Mouse (Mus musculus) bone marrow, adult 2 months (tissue): Measurements from ENCODE around the gene Cxcr2. TPM values are rescaled to one million over a fixed set of nuclear protein-coding genes. Genes with fewer than 3 reads are reported as not detected.

ENCODE experiments used
- H3K27ac ChIP-seq: fragments of 200-500 bp; 2 replicates; pipeline ENCODE4 v1.5.1; 2012; ENCODE audit warnings: low read depth, mild to moderate bottlenecking, control low read depth, inconsistent platforms, low read length; ENCODE audit not compliant: control insufficient read depth, poor library complexity, insufficient read depth
- H3K4me1 ChIP-seq: fragments of 200-500 bp; 2 replicates; pipeline ENCODE4 v1.6.1; 2011; ENCODE audit warnings: low read length; ENCODE audit not compliant: control insufficient read depth, insufficient read depth
- H3K4me3 ChIP-seq: fragments of 200-500 bp; replicated peaks from 2 replicates; pipeline ENCODE3; 2011; ENCODE audit warnings: mild to moderate bottlenecking, low read depth, low read length, control low read depth; ENCODE audit not compliant: control insufficient read depth
- CTCF ChIP-seq: fragments of 200-500 bp; IDR thresholded peaks from 2 replicates; pipeline ENCODE4 v1.5.1; 2011; ENCODE audit warnings: low read length, control low read depth; ENCODE audit not compliant: control insufficient read depth, insufficient read depth
- POLR2A ChIP-seq: fragments of 200-500 bp; IDR thresholded peaks from 2 replicates; pipeline ENCODE4 v1.6.1; 2011; ENCODE audit warnings: low read depth, mild to moderate bottlenecking, control low read depth, low read length, borderline replicate concordance; ENCODE audit not compliant: control insufficient read depth
- WGBS: fragments of 180-500 bp; shearing (Covaris S2); methylation state at CpG from one replicate; pipeline ENCODE4 v1.1.7; 2018; 5-methylcytosine and 5-hydroxymethylcytosine counted together
- polyA plus RNA-seq: library from polyadenylated mRNA; stranded (reverse); fragments of >200 nt; gene quantifications from 2 replicates; pipeline ENCODE4 v1.2.4, GENCODE M21; 2011; ENCODE audit warnings: low replicate concordance; ENCODE audit not compliant: missing spikeins, insufficient read depth, insufficient read length

Gene Cxcr2
- polyA plus RNA-seq, 1 experiment = 26.1 TPM

DNA sequence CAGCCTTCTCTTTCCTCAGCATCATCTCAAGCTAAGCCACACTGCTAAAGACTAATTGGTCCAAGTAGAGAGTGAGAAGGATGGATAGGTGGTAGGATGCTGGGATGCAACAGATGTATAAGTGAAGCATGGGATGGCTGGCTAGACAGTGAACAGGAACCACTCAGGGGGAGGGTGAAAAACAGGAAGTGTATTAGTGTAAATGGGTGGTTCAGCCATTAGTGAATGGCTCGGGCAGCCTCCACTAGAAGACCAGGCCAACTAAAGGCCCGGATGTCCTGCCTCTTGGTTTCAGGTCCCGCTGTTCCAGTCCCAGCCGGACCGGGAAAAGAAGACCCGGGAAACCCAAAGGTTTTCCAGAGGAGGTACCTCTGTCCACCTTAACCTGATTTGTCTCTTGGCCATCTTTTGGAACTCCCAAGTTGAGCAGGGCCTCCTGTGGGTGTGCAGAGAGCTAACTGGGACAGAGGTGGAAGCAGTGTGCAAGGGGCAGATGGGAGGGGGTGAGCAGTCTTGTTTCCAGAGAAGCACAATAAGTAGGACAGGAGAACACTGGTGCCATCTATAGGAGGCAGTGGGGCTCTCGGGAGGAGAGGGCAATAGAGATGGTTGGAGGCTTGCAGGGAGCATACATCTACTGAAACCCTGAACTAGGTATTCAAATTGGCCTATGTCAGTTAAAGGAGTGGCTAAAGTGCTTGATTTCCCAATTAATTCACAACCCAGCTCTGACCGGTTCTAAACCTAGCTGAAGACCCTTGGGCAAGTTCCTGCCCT is 22.7 kb upstream of the Cxcr2 start:
- no peak overlapping the region for H3K27ac ChIP-seq
- peaks cover 5% of the 10 kb centered on the region for H3K4me1 ChIP-seq
- WGBS = 60% methylated on average over 8 of the region's 8 CpGs
- TF ChIP-seq POLR2A (no peak), CTCF (no peak)
- H3K4me3 ChIP-seq = no peak overlapping the region

DNA sequence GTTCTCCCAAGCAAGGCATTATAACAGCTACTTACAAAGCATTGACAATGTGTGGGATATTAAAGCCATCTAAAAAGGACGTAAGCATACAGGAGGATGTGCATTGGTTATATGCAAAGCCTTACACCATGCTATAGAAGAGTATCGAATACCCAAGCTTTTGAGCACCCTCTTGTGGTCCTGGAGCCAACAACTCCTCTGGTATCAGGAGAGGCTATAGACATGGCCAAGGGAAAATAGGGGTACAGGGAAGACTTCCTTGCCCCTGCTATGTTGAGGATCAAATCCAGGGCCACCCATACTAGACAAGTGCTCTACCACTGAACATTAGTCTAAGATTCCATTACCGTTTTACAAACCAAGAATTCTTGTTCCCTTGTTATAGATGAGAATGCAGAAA is 21.8 kb upstream of the Cxcr2 start:
- no peak overlapping the region for H3K4me3 ChIP-seq
- 54% methylated on average over 3 of the region's 3 CpGs for WGBS
- TF ChIP-seq CTCF (no peak), POLR2A (no peak)
- H3K27ac ChIP-seq = no peak overlapping the region
- H3K4me1 ChIP-seq = peaks cover 5% of the 10 kb centered on the region

DNA sequence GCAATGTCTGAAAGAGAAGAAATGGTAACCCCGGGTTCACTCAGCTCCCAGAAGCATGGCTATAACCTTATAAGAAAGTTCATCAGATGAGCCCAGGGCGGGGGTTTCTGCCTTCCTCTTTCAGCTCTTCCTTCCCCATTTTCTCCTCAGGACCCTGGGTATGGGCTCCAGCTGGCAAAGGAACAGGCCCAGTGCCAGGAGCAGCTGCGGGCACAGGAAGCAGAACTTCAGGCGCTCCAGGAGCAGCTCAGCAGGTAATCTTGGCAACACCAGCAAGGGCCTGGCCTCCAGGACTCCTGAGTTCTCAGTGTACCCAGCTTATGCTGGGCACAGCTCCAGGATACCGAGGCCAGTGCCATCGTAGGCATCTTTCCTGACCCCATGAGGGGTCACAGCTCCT is 19.8 kb upstream of the Cxcr2 start:
- peaks cover 5% of the 10 kb centered on the region for H3K4me1 ChIP-seq
- WGBS = 6% methylated on average over 6 of the region's 6 CpGs
- TF ChIP-seq CTCF (no peak), POLR2A (no peak)
- no peak overlapping the region for H3K4me3 ChIP-seq
- H3K27ac ChIP-seq = no peak overlapping the region; the same call in 1 of the 2 replicates

DNA sequence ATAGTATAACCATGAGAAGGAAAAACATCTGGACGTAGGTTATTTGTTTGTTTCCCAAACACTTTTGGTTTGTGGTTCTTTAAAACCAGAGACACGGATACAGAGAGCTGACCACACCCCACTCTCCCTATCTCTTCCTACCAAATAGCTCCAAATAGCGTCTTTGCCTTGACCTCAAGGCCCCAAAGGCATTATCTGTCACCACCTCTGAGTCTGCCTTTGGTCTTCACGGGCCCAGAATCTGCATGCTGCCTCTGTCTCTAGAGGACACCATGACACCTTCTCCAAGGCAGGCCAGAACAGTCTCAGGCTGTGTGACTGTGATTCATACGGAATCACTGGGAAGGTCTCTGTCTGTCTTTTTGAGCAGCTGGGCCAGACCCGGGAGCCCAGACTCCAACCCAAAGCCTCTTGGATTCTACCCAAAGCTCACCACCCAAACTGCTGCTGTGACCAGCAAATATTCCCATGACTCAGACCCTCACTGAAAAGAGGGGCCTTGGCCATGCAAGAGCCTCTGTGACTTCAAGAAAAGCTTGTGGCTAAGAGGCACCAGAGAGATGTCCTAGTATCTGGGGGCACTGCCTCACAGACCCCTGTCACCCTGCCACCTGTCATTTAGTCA is 18.4 kb upstream of the Cxcr2 start:
- H3K27ac ChIP-seq = no peak overlapping the region
- TF ChIP-seq CTCF (no peak), POLR2A (no peak)
- no peak overlapping the region for H3K4me3 ChIP-seq
- H3K4me1 ChIP-seq = peaks cover 5% of the 10 kb centered on the region
- WGBS = 38% methylated on average over 6 of the region's 6 CpGs

DNA sequence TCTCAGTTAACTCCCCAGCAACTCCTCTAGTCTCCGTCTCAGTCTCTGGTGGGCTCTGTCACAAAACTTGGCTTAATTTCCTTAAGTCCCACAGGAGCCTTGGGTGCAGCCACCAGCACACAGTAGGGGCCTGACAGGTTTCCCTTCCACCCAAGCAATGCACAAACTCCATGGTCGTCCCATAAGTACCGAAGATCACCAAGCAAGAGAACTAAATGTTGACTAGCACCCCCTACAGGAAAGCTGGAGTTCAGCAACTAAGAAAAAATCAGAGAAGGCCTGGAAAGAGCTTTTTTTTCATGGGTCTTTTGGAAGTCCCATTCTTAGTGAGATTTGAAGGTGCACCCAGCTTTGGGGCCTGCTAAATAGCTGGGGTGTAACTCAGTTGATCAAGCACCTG is 14.4 kb upstream of the Cxcr2 start:
- 35% methylated on average over 3 of the region's 3 CpGs for WGBS
- H3K4me1 ChIP-seq = peaks cover 3% of the 10 kb centered on the region
- TF ChIP-seq CTCF (peak; percentile 11; the same call in 1 of the 2 replicates), POLR2A (no peak)

DNA sequence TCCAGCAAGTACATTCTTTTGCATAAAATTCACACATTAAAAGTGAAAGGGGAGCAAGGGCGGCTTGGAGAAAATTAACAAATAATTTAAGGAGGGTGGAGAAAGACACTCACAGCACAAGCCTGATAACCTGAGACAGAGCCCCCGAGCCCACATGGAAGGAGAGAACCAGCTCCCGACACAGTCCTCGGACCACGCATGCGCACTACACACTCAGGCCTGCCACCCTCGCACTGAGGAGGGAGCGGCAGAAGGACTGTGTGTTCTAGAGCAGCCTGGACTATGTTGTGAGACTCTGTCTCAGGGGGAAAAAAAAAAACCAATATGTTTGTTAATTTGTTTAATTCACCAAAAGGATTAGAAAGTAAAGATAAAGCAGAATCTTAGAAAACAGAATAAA is 12.0 kb upstream of the Cxcr2 start:
- 84% methylated on average over 8 of the region's 8 CpGs for WGBS
- peaks cover 1% of the 10 kb centered on the region; the same call in 1 of the 2 replicates for H3K4me1 ChIP-seq
- no peak overlapping the region for H3K4me3 ChIP-seq
- H3K27ac ChIP-seq = no peak overlapping the region
- TF ChIP-seq CTCF (no peak), POLR2A (no peak)

More for the DNA sequence above, 14.4 kb upstream of the Cxcr2 start:
- Histone ChIP-seq H3K27ac (no peak overlapping the region), H3K4me3 (no peak overlapping the region)

DNA sequence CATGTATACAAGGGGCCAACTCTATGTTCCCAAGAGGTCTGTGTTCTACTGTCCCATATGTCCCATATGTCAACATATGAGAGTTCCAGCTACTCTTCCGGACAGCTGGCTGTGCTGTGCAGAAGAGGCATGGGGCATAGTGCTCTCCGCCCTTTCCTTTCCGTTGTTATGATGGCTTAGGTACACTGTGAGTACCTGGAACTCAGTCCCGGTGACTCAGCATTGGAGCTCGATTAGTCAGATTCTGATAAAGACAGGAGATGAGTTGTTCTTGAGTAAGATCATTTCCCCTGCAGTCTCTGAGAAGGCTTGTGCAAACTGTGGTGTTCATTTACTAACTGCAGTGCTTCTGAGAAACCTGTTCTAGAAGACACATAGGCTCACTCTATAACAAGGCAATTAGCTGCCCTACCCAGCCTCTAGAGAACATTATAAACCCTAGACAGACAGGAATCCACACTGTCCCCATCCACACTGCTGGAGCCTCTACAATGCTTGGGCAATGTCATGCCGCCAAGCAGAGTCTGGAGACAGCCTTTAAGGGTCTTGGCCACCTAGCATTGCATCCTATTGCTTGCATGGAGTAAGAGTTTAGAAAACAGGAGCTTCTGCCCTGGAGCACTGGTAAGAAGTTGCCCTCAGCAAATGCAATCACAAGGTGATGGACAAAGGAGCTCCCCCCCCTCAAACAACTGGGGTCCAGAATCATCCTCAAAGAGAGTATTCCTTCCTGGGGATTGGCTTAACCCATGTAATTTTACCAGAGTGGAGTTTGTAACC is 4.5 kb upstream of the Cxcr2 start:
- Histone ChIP-seq H3K4me3 (no peak overlapping the region), H3K4me1 (peaks cover 8% of the 10 kb centered on the region), H3K27ac (peak overlapping the region; percentile 60; the same call in 1 of the 2 replicates)
- TF ChIP-seq POLR2A (no peak), CTCF (no peak)
- WGBS = 29% methylated on average over 6 of the region's 6 CpGs

DNA sequence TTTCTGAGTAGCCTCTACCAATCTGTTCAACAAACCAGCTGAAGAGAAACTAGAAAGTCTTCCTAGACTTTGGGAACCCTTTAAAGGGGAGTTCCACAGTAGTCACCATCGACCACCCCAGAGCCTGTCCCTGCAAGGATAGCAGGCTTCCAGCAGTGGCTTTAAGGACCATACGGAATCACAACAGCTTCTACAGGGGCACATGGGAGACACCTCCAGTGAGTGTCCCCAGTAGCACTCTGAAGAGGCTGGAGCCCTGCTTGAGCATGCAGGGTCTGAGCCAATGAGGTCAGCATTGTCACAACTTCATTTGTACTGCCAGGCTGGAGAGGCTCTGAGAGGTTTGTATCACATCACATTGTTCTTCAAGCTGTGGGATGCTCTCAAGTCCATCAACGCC is 3.7 kb upstream of the Cxcr2 start:
- Histone ChIP-seq H3K4me3 (no peak overlapping the region), H3K4me1 (peaks cover 8% of the 10 kb centered on the region), H3K27ac (peak overlapping the region; percentile 58; the same call in 1 of the 2 replicates)
- TF ChIP-seq POLR2A (no peak), CTCF (no peak)
- 66% methylated on average over 3 of the region's 3 CpGs for WGBS
